In genomic region chr6:148390630-148391276, GRCm38 (mm10) we compare ENCODE assay signal across 11 mouse cellular contexts. TPM values are rescaled to one million over a fixed set of nuclear protein-coding genes. Genes with fewer than 3 reads are reported as not detected.
DNase-seq lines count a peak whose midpoint lies in the region; ATAC-seq and TF ChIP-seq lines count a peak whose summit lies in the region.
"Had no signal": no experiment of that assay in that cellular context is flagged by ENCODE, and none has a peak within 500 bp of the region (broad histone marks: within the 10 kb centered on the region; RNA-seq: fewer than 3 reads in every experiment).

No protein-coding gene starts in this region.

- no peak overlapping the region for H3K4me2 ChIP-seq in hindbrain, embryonic 14.5 days (replicated peaks)
- peak overlapping the region; percentile 47; the same call in 1 of the 2 replicates for H3K4me2 ChIP-seq in heart, embryonic 16.5 days (ENCODE audit: low read depth, low read length)
- H3K4me2 ChIP-seq in kidney, embryonic 16.5 days (replicated peaks; ENCODE audit: low read depth, low read length): no peak overlapping the region
- H3K4me2 ChIP-seq: limb, embryonic 15.5 days had no signal

- ATAC-seq in hindbrain, embryonic 14.5 days (ENCODE audit: low FRiP score): no peak
- ATAC-seq in heart, embryonic 16.5 days (replicated peaks; ENCODE audit: extremely low read depth, insufficient read depth, low FRiP score): peak; percentile 79; the same call in 1 of the 2 replicates
- ATAC-seq in kidney, embryonic 16.5 days (ENCODE audit: low FRiP score, low TSS enrichment): peak; percentile 66

- intact Hi-C loops in left cerebral cortex, postnatal 36 days (cut with DNase I): no loop called here

- H3K27me3 ChIP-seq in hindbrain, embryonic 14.5 days (ENCODE audit: control insufficient read depth, insufficient read depth, low read length): no peaks in the 10 kb centered on the region
- no peaks in the 10 kb centered on the region for H3K27me3 ChIP-seq in hindbrain, embryonic 10.5 days (ENCODE audit: insufficient read depth, poor library complexity, severe bottlenecking)
- no peaks in the 10 kb centered on the region for H3K27me3 ChIP-seq in heart, embryonic 16.5 days (ENCODE audit: control insufficient read depth, insufficient read depth, low read length)
- H3K27me3 ChIP-seq in kidney, embryonic 16.5 days (ENCODE audit: insufficient read depth, low read length): no peaks in the 10 kb centered on the region
- no peaks in the 10 kb centered on the region for H3K27me3 ChIP-seq in small intestine, adult 2 months (ENCODE audit: control insufficient read depth, insufficient read depth, low read length)
- H3K27me3 ChIP-seq: hindbrain, embryonic 15.5 days; limb, embryonic 15.5 days had no signal

- TF ChIP-seq CTCF in small intestine, adult 2 months (IDR thresholded peaks at IDR 0.05; ENCODE audit: extremely low read depth, insufficient read length, insufficient replicate concordance, low read depth, low read length): no peak

- no peak for TF ChIP-seq POLR2A in small intestine, adult 2 months (IDR thresholded peaks at IDR 0.05; ENCODE audit: low read depth, low read length)

- no peaks in the 10 kb centered on the region for H3K9me3 ChIP-seq in hindbrain, embryonic 14.5 days (ENCODE audit: control insufficient read depth, low read length)
- H3K9me3 ChIP-seq in hindbrain, embryonic 10.5 days: no peaks in the 10 kb centered on the region
- 0 out of 2 replicates have a peak, but pooled peaks cover 2% of the 10 kb centered on the region for H3K9me3 ChIP-seq in heart, embryonic 16.5 days (replicated peaks; ENCODE audit: control insufficient read depth, low read length)
- no peaks in the 10 kb centered on the region for H3K9me3 ChIP-seq in kidney, embryonic 16.5 days (ENCODE audit: low read length)
- H3K9me3 ChIP-seq: hindbrain, embryonic 15.5 days; limb, embryonic 15.5 days had no signal

- peaks cover 32% of the 10 kb centered on the region for H3K4me1 ChIP-seq in hindbrain, embryonic 14.5 days (replicated peaks; ENCODE audit: control insufficient read depth, insufficient read depth, low read length)
- H3K4me1 ChIP-seq in hindbrain, embryonic 10.5 days (replicated peaks): peaks cover 17% of the 10 kb centered on the region
- peaks cover 26% of the 10 kb centered on the region for H3K4me1 ChIP-seq in heart, embryonic 16.5 days (ENCODE audit: control insufficient read depth, insufficient read depth, low read length)
- peaks cover 23% of the 10 kb centered on the region for H3K4me1 ChIP-seq in kidney, embryonic 16.5 days (ENCODE audit: insufficient read depth, low read length)
- H3K4me1 ChIP-seq in small intestine, adult 2 months (ENCODE audit: control insufficient read depth, insufficient read depth, insufficient read length, low read length): no peaks in the 10 kb centered on the region; the same call in 1 of the 2 replicates

- WGBS in hindbrain, embryonic 14.5 days: 46% methylated on average over 4 of the region's 4 CpGs
- WGBS in hindbrain, embryonic 10.5 days: 74% methylated on average over 4 of the region's 4 CpGs
- 12% methylated on average over 4 of the region's 4 CpGs for WGBS in heart, embryonic 16.5 days
- WGBS in kidney, embryonic 16.5 days: 25% methylated on average over 4 of the region's 4 CpGs
- WGBS in small intestine, adult 2 months: 41% methylated on average over 4 of the region's 4 CpGs

- no peak overlapping the region for H3K9ac ChIP-seq in hindbrain, embryonic 14.5 days
- H3K9ac ChIP-seq in heart, embryonic 16.5 days (ENCODE audit: low read length): peak overlapping the region; percentile 43; the same call in 1 of the 2 replicates
- no peak overlapping the region for H3K9ac ChIP-seq in kidney, embryonic 16.5 days (replicated peaks; ENCODE audit: low read length)
- H3K9ac ChIP-seq: hindbrain, embryonic 15.5 days; limb, embryonic 15.5 days had no signal

- no peak for DNase-seq in hindbrain, embryonic 14.5 days (ENCODE audit: low spot score)
- DNase-seq in hindbrain, embryonic 10.5 days (ENCODE audit: low spot score): no peak
- DNase-seq in MN1 (ENCODE audit: low spot score): no peak
- DNase-seq in left cerebral cortex, postnatal 36 days (ENCODE audit: low spot score in 2 of 2): no peak
- DNase-seq in gastrocnemius, adult 18-20 months (ENCODE audit: low spot score): no peak
- DNase-seq: thymus, postnatal 14 days had no signal

- peak overlapping the region; percentile 28; the same call in 1 of the 2 replicates for H3K27ac ChIP-seq in hindbrain, embryonic 14.5 days
- no peak overlapping the region for H3K27ac ChIP-seq in hindbrain, embryonic 10.5 days
- peak overlapping the region; percentile 92 for H3K27ac ChIP-seq in heart, embryonic 16.5 days (ENCODE audit: low read length)
- peak overlapping the region; percentile 78 for H3K27ac ChIP-seq in kidney, embryonic 16.5 days (ENCODE audit: low read length)
- 0 out of 2 replicates have a peak overlapping the region, but pooled peaks have one; percentile 12 for H3K27ac ChIP-seq in small intestine, adult 2 months (ENCODE audit: insufficient read depth, low read depth, low read length)

- H3K4me3 ChIP-seq in hindbrain, embryonic 14.5 days (replicated peaks; ENCODE audit: low read length): no peak overlapping the region
- no peak overlapping the region for H3K4me3 ChIP-seq in hindbrain, embryonic 10.5 days
- no peak overlapping the region for H3K4me3 ChIP-seq in heart, embryonic 16.5 days (ENCODE audit: low read length)
- H3K4me3 ChIP-seq in kidney, embryonic 16.5 days (ENCODE audit: low read length): no peak overlapping the region
- H3K4me3 ChIP-seq in small intestine, adult 2 months (ENCODE audit: low read depth, low read length): no peak overlapping the region
- H3K4me3 ChIP-seq: hindbrain, embryonic 15.5 days; limb, embryonic 15.5 days had no signal

- no peaks in the 10 kb centered on the region for H3K36me3 ChIP-seq in hindbrain, embryonic 14.5 days (replicated peaks; ENCODE audit: control insufficient read depth, insufficient read depth)
- H3K36me3 ChIP-seq in hindbrain, embryonic 10.5 days: no peaks in the 10 kb centered on the region
- H3K36me3 ChIP-seq in heart, embryonic 16.5 days (ENCODE audit: control insufficient read depth, insufficient read depth): no peaks in the 10 kb centered on the region
- H3K36me3 ChIP-seq in kidney, embryonic 16.5 days (ENCODE audit: insufficient read depth, low read length): no peaks in the 10 kb centered on the region
- no peaks in the 10 kb centered on the region for H3K36me3 ChIP-seq in small intestine, adult 2 months (ENCODE audit: control insufficient read depth, insufficient read depth, low read length)
- H3K36me3 ChIP-seq: hindbrain, embryonic 15.5 days; limb, embryonic 15.5 days had no signal

RNA-seq across cellular contexts. Expression of gene Tmtc1, which starts 53.4 kb away (rescaled TPM):
- polyA plus RNA-seq in hindbrain, embryonic 14.5 days (2014; fragmentation: Nextera tagmentation; extraction: Ambion mirVana): 5.3 and 6.0 TPM in 2 replicates
- polyA plus RNA-seq in hindbrain, embryonic 10.5 days (2016; fragmentation: Nextera tagmentation; extraction: Ambion mirVana): 0.61 and 1.3 TPM in 2 replicates
- 1.7 and 3.3 TPM in 2 replicates for polyA plus RNA-seq in heart, embryonic 16.5 days (2015; fragmentation: Nextera tagmentation; extraction: Ambion mirVana)
- 1.4 and 1.8 TPM in 2 replicates for polyA plus RNA-seq in kidney, embryonic 16.5 days (2015; fragmentation: Nextera tagmentation; extraction: Ambion mirVana)
- polyA plus RNA-seq in small intestine, adult 2 months (2012; rRNA removed): 1.8 and 6.4 TPM in 2 replicates
- total RNA-seq in left cerebral cortex, postnatal 36 days (2021): 10 to 100 TPM; 53.3 to 57.4 TPM
- total RNA-seq in gastrocnemius, adult 18-20 months (2021): 10 to 100 TPM; 59.2 to 63.1 TPM
